Mouse (Mus musculus) kidney, adult 2 months (tissue): ENCODE results near the gene Ly6g6c.

Experiments used
- CTCF ChIP-seq: fragments of 200-500 bp; conservative IDR thresholded peaks from 2 replicates; pipeline ENCODE4 v1.5.1; 2011; ENCODE audit warnings: low read depth, mild to moderate bottlenecking, control low read depth, low read length, moderate library complexity, mixed read lengths; ENCODE audit not compliant: insufficient read depth, insufficient read length
- POLR2A ChIP-seq: fragments of 200-500 bp; IDR thresholded peaks from one replicate; pipeline ENCODE4 v1.6.1; 2011; ENCODE audit warnings: low read depth, low read length, control low read depth

DNA sequence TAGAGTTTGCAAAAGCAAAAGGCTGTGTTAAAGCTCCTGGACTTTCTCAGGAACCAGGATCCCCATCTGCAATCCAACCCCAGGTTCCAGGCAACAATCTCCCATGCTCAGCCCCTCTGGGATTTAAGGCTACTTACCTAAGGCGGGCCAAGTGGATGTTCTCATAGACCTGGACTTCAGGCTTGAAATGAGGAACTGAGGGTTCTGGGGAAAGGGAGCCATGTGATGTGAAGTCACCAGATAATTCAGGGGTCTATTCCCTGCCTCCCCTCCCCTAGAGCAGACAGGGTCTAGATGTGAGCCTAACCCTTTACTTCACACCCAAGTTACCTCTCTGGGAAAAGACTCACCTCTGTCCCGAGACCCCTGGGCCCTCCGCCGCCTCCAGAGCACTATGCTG, 15.5 kb downstream of the Ly6g6c start:
- TF ChIP-seq CTCF (no peak), POLR2A (no peak)
